In the genomic region with DNA sequence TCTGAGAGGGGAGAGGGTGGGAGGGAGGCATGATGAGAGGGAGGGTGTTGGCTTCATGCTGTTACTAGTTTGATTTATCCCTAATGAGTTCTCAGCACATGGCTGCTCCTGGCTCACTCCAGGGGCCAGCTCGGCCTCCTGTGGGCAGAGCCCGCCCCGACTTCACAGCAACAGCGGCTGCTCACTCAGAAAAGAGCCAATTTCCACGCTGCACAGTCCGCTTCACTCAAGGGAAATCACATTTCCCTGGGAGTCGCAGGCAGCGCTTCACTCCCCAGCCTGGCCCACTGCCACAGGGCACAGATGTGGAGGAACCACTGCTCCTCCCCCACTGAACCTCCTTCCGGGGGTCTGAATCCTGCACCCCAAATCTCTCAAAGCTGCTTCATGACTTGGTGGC, we compare ENCODE assay signal across 10 mouse cellular contexts. TPM values are rescaled to one million over a fixed set of nuclear protein-coding genes. Genes with fewer than 3 reads are reported as not detected.
DNase-seq lines count a peak whose midpoint lies in the region; ATAC-seq lines count a peak whose summit lies in the region.
"Had no signal": no experiment of that assay in that cellular context is flagged by ENCODE, and none has a peak within 500 bp of the region (broad histone marks: within the 10 kb centered on the region; RNA-seq: fewer than 3 reads in every experiment).

No protein-coding gene starts in this region.

- H3K4me1 ChIP-seq in intestine, embryonic 16.5 days (ENCODE audit: control insufficient read depth, insufficient read depth, low read length): peaks cover 17% of the 10 kb centered on the region
- peaks cover 2% of the 10 kb centered on the region; the same call in 1 of the 2 replicates for H3K4me1 ChIP-seq in midbrain, embryonic 11.5 days (ENCODE audit: control insufficient read depth, insufficient read depth, low read length)

- peak; percentile 44 for ATAC-seq in intestine, embryonic 16.5 days
- 0 out of 2 replicates have a peak, but pooled peaks have one; percentile 41 for ATAC-seq in midbrain, embryonic 11.5 days (ENCODE audit: low FRiP score)
- ATAC-seq: inflammation-experienced regulatory T-cells, adult 6 months had no signal

- peak; percentile 42 for DNase-seq in thymus, postnatal 14 days
- no peak for DNase-seq in thymus, postnatal 25 days
- DNase-seq in midbrain, embryonic 11.5 days (ENCODE audit: low spot score, missing footprints): no peak
- DNase-seq in thymus, postnatal 4 days: peak; percentile 45
- DNase-seq in spleen, postnatal 14 days (ENCODE audit: low spot score in 2 of 2): no peak
- no peak for DNase-seq in lung, postnatal 25 days (ENCODE audit: low spot score)

- peaks cover 3% of the 10 kb centered on the region; the same call in 1 of the 2 replicates for H3K9me3 ChIP-seq in intestine, embryonic 16.5 days (ENCODE audit: control insufficient read depth, low read length)
- no peaks in the 10 kb centered on the region for H3K9me3 ChIP-seq in midbrain, embryonic 11.5 days (ENCODE audit: control insufficient read depth, low read length)

- H3K27ac ChIP-seq in intestine, embryonic 16.5 days (ENCODE audit: low read length): no peak overlapping the region
- H3K27ac ChIP-seq in midbrain, embryonic 11.5 days (ENCODE audit: low read depth, low read length): no peak overlapping the region; the same call in 1 of the 2 replicates
- H3K27ac ChIP-seq: macrophage had no signal

- 27% methylated on average over 9 of the region's 9 CpGs for WGBS in intestine, embryonic 16.5 days
- WGBS in midbrain, embryonic 11.5 days: 8% methylated on average over 9 of the region's 9 CpGs

- no peak overlapping the region for H3K4me2 ChIP-seq in intestine, embryonic 16.5 days (ENCODE audit: low read depth, low read length)
- H3K4me2 ChIP-seq in midbrain, embryonic 11.5 days: no peak overlapping the region

- no peaks in the 10 kb centered on the region for H3K36me3 ChIP-seq in intestine, embryonic 16.5 days (ENCODE audit: control insufficient read depth, insufficient read depth, low read length)
- H3K36me3 ChIP-seq in midbrain, embryonic 11.5 days (ENCODE audit: control insufficient read depth, insufficient read depth, low read length): no peaks in the 10 kb centered on the region

- H3K27me3 ChIP-seq in intestine, embryonic 16.5 days (replicated peaks; ENCODE audit: control insufficient read depth, insufficient read depth, low read length): no peaks in the 10 kb centered on the region
- no peaks in the 10 kb centered on the region for H3K27me3 ChIP-seq in midbrain, embryonic 11.5 days (ENCODE audit: control insufficient read depth, insufficient read depth, low read length)

- no peak overlapping the region for H3K4me3 ChIP-seq in intestine, embryonic 16.5 days (ENCODE audit: low read length)
- H3K4me3 ChIP-seq in midbrain, embryonic 11.5 days (ENCODE audit: low read depth, low read length): no peak overlapping the region
- H3K4me3 ChIP-seq: erythroblast, embryonic 14.5 days had no signal

- H3K9ac ChIP-seq in intestine, embryonic 16.5 days (ENCODE audit: low read depth, low read length): 0 out of 2 replicates have a peak overlapping the region, but pooled peaks have one; percentile 17
- H3K9ac ChIP-seq in midbrain, embryonic 11.5 days (ENCODE audit: low read length): no peak overlapping the region

RNA-seq across cellular contexts. Expression of a gene that starts 49.3 kb away (rescaled TPM):
- polyA plus RNA-seq in intestine, embryonic 16.5 days (2015; fragmentation: Nextera tagmentation; extraction: Ambion mirVana): 6.1 and 7.2 TPM in 2 replicates
- polyA plus RNA-seq in midbrain, embryonic 11.5 days (2014; fragmentation: Nextera tagmentation; extraction: Ambion mirVana): 0.36 TPM in 2 replicates

RNA-seq across cellular contexts. Expression of a gene that starts 58.7 kb away (rescaled TPM):
- polyA plus RNA-seq in intestine, embryonic 16.5 days (2015; fragmentation: Nextera tagmentation; extraction: Ambion mirVana): 0.92 and 0.99 TPM in 2 replicates
- polyA plus RNA-seq in midbrain, embryonic 11.5 days (2014; fragmentation: Nextera tagmentation; extraction: Ambion mirVana): 3.1 and 3.4 TPM in 2 replicates
- polyA plus RNA-seq: erythroblast, embryonic 14.5 days; inflammation-experienced regulatory T-cells, adult 6 months; macrophage had no signal

Comparison
In these comparisons a context has a peak if more than half of its experiments do, and no peak if none do; other contexts are left out.
1. DNase-seq: peak in thymus, postnatal 14 days (single experiment) and thymus, postnatal 4 days (single experiment); none in thymus, postnatal 25 days (single experiment), midbrain, embryonic 11.5 days (single experiment), spleen, postnatal 14 days (0 of 2) and lung, postnatal 25 days (single experiment).